Comparison of ENCODE assay signal across 24 mouse cellular contexts in the genomic region with DNA sequence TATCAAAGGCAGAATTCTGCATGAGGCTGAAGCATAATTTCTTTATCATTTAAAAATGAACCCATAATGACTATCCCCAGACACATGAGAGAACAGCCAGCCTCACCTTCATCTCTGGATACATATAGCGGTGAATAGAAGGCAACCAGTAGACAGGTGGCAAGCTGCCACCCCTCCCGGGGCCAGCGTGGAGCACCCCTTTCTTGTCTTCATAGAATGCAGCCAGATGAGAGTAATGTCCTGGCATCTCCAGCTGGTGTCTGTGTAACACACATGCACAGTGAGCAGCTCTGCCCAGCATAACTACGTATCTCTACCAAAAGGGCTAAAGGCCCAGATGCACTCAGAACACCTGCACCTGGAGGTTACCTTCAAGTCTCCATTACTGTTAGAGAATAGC. TPM values are rescaled to one million over a fixed set of nuclear protein-coding genes. Genes with fewer than 3 reads are reported as not detected.
"Had no signal": no experiment of that assay in that cellular context is flagged by ENCODE, and none has a peak within 500 bp of the region (broad histone marks: within the 10 kb centered on the region; RNA-seq: fewer than 3 reads in every experiment).

No protein-coding gene starts in this region.

- H3K4me1 ChIP-seq: midbrain, embryonic 10.5 days; midbrain, embryonic 12.5 days; neural tube, embryonic 13.5 days; neural tube, embryonic 15.5 days had no signal

- H3K4me2 ChIP-seq: lung, embryonic 14.5 days; midbrain, embryonic 12.5 days; neural tube, embryonic 13.5 days; neural tube, embryonic 15.5 days had no signal

- H3K4me3 ChIP-seq: midbrain, embryonic 10.5 days; midbrain, embryonic 12.5 days; myocyte; neural tube, embryonic 13.5 days; neural tube, embryonic 15.5 days had no signal

- H3K27ac ChIP-seq: midbrain, embryonic 10.5 days; midbrain, embryonic 12.5 days; neural tube, embryonic 13.5 days; neural tube, embryonic 15.5 days had no signal

- H3K9me3 ChIP-seq: midbrain, embryonic 10.5 days; midbrain, embryonic 12.5 days; neural tube, embryonic 13.5 days; neural tube, embryonic 15.5 days had no signal

- DNase-seq: lung, adult 18-20 months; lung, embryonic 14.5 days; lung, postnatal 4 days; midbrain, embryonic 14.5 days; retina, postnatal 1 day; right cerebral cortex, adult 18-20 months; right cerebral cortex, postnatal 25 days; right cerebral cortex, postnatal 4 days; spleen, adult 18-20 months; thymus, adult 18-20 months; thymus, postnatal 14 days; thymus, postnatal 36 days had no signal

- H3K27me3 ChIP-seq: midbrain, embryonic 12.5 days; neural tube, embryonic 13.5 days; neural tube, embryonic 15.5 days had no signal

- H3K9ac ChIP-seq: lung, embryonic 14.5 days; midbrain, embryonic 12.5 days; neural tube, embryonic 13.5 days; neural tube, embryonic 15.5 days had no signal

RNA-seq across cellular contexts. Expression of gene Wee2, which starts 20.5 kb away (rescaled TPM):
- total RNA-seq: megakaryocyte, adult 5-6 weeks; megakaryocyte-erythroid progenitor cell, adult 5-6 weeks had no signal
- polyA plus RNA-seq: liver, embryonic 16.5 days; lung, embryonic 14.5 days; lung, embryonic 16.5 days; midbrain, embryonic 10.5 days; midbrain, embryonic 12.5 days; myocyte; small intestine, adult 2 months; stomach, embryonic 14.5 days; stomach, embryonic 16.5 days had no signal
